Mouse (Mus musculus) left cerebral cortex, postnatal 10 days (tissue): Measurements from ENCODE around the gene Ube3c. TPM values are rescaled to one million over a fixed set of nuclear protein-coding genes. Genes with fewer than 3 reads are reported as not detected.
"Not testable (repeated sequence)": the region's sequence is repeated elsewhere in the genome, so short reads cannot be mapped to it uniquely, and the experiment has no call there.

Source experiments
- DNase-seq, 2 experiments: peaks; one replicate each; pipeline ENCODE4 v3.0.0; 2021 to 2022; ENCODE audit warnings: low spot score in 2 of 2, mixed read lengths in 1 of 2; ENCODE audit errors: extremely low spot score in 1 of 2
- intact Hi-C: fragments of 180-260 bp; cut with DNase I; formaldehyde crosslinking; loops from one replicate; pipeline ENCODE4 v1.15.1; 2025
- total RNA-seq, 2 experiments: library from RNA; stranded (reverse); gene quantifications; 2 replicates each; pipeline ENCODE4 v1.2.3; 2021

Ube3c gene
- 10 to 100 TPM; 87.2 to 91.0 TPM for total RNA-seq

DNA sequence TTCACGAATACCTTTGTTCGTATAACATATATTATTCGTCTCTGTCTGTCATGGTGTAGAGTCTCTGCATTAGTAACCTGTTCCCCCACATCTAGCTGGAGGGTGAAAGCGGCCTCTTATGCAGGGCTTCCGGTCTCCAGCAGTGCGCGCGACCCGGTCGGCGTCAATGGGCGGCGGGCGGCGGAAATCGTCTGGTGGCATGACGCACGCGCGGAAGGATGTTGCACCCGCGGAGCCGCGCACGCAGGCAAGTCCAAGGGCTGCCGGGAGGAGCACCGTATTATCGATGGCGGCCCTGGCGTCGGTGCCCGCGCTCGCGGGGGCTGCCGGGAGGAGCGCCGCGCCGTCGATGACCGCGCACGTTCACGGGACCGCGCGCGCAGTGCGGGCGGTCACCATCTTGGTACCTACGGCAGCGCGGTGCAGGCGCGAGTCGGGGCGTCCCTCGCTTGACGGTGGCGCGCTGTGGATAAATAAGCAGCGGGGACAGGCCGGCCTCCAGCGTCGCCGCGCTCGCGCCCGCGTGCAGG, at the start of gene Ube3c:
Gene Ube3c (plus strand): TSS at position 395 of the 530 bp plus-strand sequence.
- intact Hi-C loops = no loop called here
- peak; percentile 99 for DNase-seq

DNA sequence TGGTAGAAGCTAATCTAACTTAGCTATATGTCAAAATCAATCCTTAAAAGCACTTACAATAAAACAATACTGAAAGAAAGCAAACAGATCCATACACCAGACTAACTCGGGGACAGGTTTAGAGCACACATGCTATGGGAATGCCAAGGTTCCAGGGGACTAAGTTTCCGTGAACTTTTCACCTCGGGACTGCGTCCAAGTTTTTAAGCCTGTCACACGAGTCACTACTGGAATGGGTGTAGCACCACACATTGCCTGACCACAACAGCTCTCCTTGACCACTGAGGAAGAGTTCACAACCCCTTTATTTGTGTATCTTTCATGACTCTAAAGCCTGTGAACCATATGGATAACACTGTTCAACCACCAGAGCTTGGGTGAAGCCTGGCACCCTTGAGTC, 8.9 kb upstream of the Ube3c start:
- no peak for DNase-seq
- intact Hi-C loops = no loop called here

DNA sequence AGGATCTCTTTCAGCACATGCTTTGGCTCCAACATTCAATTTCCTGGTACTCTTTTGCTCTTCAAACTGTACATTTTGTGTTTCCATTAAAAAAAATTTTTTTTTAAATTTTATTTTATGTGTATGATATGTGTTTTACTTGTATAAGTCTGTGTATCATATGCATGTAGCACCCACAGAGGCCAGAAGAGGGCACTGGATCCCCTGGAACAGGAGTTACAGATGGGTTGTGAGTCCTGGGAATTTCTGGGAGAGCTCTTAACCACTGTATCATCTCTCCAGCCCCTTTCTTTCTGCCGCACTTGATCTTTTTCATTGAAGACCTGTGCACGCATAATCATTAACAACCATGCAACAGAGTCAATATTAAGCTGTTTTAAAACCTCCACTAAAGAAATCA, 8.4 kb upstream of the Ube3c start:
- no peak for DNase-seq
- intact Hi-C loops = no loop called here

DNA sequence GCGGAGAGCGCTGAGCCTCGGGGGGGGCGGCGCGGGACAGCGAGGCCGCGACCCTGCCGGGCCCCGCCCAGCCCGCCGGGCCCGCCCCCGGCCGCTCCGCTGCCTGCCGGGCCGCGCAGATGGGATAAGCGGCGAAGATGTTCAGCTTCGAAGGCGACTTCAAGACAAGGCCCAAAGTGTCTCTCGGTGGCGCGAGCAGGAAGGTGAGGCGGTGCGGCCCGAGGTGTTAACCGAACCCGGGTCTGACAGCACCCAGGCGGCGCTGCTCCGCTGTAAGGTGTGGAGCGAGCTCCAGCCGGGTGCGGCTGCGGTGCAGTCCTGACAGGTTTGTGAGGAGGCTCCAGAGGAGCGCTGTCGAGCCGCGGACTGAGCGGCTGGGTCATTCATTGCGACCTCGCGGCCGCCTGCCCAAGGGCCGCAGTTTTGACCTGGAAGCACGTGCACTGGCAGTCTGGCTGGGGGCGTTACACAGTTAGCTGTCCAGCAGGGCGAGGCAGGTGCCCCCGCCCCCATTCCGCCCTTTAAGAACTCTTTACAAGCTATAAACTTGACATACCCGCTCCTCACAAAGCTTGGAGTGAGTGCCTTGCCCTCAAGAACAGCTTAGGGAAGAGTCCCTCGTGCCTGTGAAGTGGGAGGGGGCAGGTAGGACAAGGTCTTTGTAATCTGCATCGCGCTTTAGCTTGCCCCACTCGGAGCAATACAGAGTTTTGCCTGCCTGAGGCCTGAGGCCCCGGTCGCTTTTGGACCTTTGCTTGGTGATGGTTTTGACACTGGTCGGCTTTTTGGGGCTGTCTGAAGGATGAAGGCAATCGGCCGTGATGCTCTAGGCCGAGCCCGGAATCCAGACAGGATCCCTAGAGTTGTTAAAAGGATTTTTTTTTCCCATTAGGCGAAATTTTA, 587 bp downstream of the Ube3c start:
- intact Hi-C loops = no loop called here
- DNase-seq = peak in 1 of 2 experiments; percentile 40

DNA sequence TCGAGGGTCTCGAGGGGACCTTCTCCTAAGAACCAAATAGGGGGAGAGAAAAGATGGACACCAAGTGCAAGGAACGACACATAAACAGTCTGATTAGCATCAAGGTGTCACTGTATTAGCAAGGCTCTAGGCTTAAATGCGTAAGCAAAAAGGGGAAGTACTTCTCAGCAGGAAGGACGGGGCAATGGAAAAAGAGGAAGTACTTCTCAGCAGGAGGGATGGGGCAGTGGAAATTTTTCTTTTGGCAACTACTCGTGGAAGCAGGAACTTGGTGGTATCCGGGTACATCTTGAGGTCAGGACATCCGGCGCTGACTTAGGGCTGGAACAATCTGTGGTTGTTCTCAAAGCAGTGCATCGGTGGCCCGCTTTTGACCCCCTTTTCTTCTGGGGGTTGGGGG, 5.2 kb downstream of the Ube3c start:
- intact Hi-C loops, DNase-seq: not testable (repeated sequence)

DNA sequence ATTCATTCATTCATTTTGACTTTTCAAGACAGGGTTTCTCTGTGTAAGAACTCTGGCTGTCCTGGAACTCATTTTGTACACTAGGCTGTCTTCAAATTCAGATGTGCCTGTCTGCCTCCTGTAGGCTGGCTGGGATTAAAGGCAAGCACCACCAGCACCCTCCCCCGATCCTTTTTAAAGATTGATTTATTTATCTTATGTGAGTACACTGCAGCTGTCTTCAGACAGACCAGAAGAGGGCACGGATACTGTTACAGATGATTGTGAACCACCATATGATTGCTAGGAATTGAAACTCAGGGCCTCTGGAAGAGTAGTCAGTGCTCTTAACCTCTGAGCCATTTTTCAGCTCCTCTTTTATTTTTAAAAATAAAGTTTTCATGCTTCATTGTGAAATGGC, 6.0 kb downstream of the Ube3c start:
- intact Hi-C loops = no loop called here
- DNase-seq = no peak

DNA sequence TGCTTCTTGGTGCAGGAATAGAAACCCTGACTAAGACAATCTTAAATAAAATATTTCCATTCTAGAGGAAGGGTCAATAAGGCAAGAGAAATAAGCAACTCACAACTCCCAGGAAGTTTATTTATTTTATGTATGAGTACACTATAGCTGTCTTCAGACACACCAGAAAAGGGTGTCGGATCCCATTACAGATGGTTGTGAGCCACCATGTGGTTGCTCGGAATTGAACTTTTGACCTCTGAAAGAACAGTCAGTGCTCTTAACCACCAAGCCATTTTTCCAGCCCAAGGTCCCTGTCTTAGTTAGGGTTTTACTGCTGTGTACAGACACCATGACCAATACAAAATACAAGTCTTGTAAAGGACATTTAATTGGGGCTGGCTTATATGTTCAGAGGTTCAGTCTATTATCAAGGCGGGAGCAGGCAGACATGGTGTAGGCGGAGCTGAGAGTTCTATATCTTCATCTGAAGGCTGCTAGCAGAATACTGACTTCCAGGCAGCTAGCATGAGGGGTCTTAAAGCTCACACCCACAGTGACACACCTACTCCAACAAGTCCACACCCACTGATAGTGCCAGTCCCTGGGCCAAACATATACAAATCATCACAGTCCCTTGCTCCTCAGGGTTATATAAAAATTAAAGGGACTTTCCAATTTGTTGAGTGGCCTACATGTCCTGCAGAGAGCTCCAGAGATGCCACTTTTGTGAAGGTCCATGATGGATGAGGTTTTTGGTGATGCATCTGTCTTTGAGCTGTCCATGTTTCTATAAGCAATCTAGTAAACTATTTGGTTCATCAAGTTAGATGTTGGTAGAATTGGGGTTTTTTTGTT, 9.0 kb downstream of the Ube3c start:
- intact Hi-C loops = no loop called here
- DNase-seq = no peak

DNA sequence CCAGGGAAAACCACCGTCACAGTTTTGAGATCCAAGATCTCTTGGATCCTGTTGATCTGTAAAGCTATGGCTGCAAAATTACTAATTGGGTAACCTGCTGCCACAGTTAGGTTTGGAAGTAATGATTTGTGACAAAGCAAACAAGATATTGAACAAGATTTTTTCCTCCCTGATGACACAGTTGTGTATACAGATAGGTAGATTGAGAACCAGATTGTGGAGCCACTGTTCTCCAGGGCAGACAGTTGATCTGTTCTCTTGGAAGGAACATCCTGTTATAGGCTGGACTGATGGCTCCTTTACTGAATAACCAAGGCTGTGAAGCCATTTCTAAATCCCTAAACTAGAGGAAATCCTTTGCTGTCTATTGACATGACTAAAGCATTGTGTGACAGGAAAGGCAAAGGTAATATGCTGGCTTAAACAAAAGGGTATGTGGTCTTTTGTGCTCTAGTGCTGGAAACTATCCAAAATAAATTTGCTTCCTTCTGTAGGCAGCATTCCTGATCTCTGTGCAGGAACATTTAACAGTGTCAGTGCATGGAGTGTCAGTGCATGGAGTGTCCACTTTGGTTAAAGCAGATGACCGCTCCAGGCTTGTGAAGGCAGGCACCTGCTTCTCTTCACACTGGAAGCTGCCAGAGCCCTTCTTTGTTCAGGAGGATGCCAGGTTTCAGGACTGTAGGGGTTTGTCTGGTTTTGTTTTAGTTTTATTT, 15.0 kb downstream of the Ube3c start:
- intact Hi-C loops = no loop called here

DNA sequence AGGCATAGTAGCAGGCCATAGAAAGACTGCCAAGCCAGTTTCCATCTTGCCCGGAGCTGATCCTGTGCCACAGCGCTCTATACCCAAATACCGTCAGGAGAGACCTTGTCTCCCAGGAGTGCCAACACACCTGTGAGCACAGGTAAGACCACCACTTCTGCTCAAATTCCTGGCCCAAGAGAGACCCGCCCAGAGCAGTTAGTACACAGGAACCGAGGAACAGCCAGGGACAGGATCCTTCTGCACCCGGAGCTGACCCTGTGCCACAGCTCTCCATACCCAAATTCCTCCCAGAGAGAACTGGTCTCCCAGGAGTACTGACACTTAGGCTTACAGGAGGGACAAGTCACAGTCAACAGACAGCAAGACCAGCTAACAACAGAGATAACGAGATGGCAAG, 23.1 kb downstream of the Ube3c start:
- DNase-seq, intact Hi-C loops: not testable (repeated sequence)

More for the DNA sequence above, 15.0 kb downstream of the Ube3c start:
- no peak for DNase-seq

DNA sequence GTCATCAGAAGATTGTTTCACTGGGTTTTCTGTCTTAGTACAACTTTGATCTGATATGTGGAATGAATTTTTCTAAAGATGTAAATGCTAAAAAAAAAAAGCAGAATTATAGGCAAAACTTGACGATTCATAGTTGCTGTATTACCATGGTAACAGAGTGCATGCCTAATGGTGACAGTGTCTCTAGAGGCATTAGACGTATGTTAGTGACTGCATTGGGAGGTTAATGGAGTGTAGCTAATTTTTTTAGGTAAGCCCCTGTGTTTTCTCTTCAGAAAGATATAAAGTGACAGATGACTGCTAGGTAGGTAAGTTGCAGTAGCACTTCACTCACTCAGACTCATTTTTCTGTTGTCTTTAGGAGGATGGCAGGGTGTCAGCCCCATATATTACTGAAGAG, 37.5 kb downstream of the Ube3c start:
- intact Hi-C loops = no loop called here
- DNase-seq = no peak

DNA sequence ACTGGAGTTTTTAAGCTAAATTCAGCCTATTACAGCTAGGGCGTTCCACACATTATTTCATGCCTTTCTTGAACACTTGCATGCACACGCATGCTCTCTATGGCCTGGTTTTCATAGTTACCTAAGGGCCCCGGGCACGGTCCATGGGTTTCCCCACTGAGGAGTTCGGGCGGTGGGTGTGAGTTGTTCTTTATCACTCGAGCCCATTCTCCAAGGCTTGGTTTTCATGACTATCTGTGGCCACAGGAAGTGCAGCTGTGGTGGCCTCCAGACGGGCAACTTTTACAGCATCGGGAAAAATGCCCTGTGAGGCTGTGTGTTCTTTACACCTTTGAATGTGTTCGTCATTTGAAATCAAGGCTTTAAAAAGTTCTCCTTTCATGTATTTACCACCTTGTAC, 56.6 kb downstream of the Ube3c start:
- DNase-seq = no peak
- intact Hi-C loops = no loop called here

DNA sequence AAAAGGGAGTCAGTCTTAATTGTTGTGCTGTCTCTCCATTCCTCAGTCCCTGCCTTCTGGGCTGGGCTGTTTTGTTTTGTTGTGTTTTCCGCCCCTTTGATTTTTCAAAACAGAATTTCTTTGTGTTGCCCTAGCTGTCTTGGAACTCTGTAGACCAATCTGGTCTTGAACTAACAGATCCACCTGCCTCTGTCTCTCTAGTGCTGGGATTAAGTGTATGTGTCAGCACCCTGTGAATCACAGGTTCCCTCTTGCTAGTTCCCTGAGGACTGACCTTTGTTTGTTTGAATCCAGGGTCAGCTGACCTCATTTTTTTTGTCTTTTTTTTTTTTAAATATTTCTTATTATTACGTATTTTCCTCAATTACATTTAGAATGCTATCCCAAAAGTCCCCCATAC, 60.9 kb downstream of the Ube3c start:
- no peak for DNase-seq
- intact Hi-C loops = no loop called here

DNA sequence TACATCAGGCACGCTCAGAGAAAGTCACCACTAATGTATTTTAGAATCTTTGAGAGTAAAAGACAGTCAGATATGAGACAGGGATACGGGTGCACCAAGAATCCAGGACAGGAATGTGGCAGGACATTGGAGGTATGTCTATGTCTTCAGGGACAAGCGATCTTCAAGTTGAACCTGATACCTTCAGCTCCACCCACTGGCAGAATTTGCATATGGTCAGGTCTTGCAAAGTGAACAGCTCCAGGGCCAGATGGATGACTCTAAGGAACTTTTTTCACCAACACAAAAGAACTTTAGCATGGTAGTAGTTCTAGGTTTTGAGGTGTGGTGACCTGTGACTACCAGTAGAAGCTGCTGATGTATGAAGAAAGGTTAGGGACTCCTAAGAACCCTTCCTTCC, 62.7 kb downstream of the Ube3c start:
- intact Hi-C loops = no loop called here
- DNase-seq = no peak

DNA sequence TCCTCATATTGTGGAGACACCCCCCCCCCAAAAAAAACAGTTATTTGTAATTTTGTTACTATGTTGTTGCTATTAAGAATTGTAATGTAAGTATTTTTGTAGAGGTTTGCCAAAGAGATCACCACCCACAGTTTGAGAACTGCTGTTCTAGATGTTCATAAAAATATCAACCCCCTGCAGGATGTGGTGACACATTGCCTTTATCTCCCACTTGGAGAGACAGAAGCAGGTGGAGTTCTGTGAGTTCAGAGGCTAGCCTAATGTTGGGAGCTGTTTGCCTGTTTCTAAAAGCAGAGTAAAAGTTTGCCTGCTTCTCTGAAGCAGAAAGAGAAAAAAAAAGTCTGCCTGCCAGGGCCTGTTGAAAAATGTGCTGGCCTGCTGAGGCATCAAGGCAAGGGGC, 67.3 kb downstream of the Ube3c start:
- intact Hi-C loops = no loop called here
- no peak for DNase-seq

DNA sequence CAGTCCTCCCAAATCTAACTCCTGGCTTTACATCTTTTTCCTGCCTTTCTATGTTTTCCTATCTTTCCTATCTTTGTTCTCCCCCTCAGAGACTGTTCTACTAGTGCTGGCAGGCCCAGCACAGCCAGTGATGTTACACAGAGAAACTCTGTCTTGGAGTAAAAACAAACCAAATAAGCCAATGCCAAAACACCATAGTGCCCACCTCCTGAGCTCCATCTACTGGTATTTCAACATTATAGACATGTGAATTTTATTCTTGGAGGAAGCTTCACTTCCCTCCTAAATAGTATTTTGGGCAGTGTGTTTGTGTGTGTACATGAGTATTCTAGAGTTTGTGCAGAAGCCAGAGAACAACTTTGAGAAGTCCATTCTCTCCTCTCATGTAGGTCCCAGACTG, 67.8 kb downstream of the Ube3c start:
- intact Hi-C loops = no loop called here
- DNase-seq = no peak

DNA sequence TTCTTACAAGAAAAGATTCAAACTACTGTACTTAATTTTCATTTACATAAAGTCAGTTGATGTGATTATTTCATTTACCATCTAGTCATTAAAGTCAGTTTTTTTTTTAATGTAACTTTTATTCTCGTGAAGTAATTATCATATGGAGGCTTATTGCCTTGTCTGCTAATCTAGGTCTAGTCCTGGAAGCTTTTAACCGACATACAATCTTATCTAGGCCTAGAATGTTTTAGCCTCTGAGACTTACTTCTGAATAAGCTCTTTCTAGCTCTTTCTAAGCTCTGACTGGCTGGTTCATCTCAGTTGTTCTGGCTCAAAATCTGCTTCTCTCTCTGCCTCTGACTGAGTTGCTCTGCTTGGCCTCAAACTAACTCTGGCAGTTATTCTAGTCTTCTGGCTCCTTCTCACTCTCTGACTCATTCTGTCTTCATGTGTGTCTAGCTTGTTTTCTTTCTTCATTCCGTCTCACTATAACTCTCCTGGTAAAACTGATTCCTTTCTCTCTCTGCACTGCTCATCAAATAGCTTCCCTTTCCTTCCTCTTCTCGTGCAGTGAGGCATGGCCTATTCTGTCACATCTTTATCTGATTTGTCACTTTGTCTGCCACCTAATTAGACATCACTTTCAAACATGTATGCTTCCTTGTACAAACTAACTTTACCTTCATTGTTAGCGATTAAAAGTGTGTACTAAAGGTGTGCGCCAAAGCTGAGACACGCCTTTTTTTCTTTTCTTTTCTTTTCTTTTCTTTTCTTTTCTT, 72.3 kb downstream of the Ube3c start:
- DNase-seq = no peak
- intact Hi-C loops = no loop called here

DNA sequence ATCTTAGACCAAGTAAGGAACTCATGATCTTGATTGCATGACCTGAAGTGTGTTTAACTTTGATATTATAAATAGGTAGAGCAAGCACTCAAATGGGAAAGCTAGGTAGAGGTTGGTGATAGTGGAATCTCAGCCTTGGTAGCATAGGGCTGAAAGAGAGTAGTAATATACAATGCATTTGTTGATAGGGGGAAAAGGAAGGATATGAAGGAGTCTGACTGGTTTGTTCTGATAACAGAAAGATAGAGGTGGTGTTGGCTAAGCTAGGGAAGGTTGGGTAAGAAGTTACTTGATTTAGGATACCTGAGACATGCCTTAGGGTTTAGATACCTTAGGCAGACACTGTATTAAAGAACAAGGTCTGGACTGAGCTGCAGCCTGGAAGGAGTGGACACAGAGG, 82.7 kb downstream of the Ube3c start:
- intact Hi-C loops = no loop called here
- no peak for DNase-seq

DNA sequence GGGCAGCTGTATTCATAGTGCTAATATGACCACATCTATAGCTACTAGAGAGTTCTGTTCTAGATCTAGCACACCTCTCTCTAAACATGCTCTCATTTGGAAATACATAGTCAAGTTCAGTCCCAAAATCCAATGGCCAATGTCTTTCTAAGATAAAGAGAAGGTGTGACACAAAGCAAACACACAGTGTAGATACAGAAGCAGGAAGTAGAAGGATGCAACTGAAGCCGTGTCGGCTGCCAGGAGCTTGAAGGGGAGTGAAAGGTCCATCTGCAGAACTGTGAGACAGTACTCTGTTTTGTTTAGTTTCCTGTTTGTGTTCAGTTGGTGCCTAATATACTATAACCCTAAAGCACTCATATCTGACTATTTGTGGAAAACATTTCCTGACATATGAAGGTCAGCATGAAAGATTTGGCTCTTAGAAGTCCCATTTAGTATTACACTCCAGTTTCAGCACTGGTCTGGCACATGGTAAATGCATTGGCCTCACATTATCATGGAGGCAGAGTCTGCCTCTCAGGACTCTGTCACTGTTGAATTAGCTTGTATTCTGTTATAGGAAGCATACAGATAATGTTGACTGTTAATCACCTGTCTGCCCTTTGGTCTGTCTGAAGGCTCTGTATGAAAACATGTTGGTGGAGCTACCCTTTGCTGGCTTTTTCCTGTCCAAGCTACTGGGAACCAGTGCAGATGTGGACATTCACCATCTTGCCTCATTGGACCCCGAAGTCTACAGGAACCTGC, 88.7 kb downstream of the Ube3c start:
- intact Hi-C loops = no loop called here
- no peak for DNase-seq
